ENCODE assay signal across 9 mouse cellular contexts in genomic region chr12:107715871-107716270, GRCm38 (mm10).
DNase-seq lines count a peak whose midpoint lies in the region.
"Had no signal": no experiment of that assay in that cellular context is flagged by ENCODE, and none has a peak within 500 bp of the region (broad histone marks: within the 10 kb centered on the region; RNA-seq: fewer than 3 reads in every experiment).

No protein-coding gene starts in this region.

- intact Hi-C loops in gastrocnemius, postnatal 14 days (cut with DNase I; ENCODE audit: low total_unique reads) = no loop called here

- DNase-seq in gastrocnemius, postnatal 10 days = peak; percentile 21
- DNase-seq in gastrocnemius, adult 8-10 months (ENCODE audit: low spot score in 2 of 2) = no peak
- DNase-seq in ovary, postnatal 36 days (ENCODE audit: low spot score) = peak; percentile 34
- DNase-seq in ovary, postnatal 14 days (ENCODE audit: low spot score) = no peak
- peak; percentile 27 for DNase-seq in gastrocnemius, postnatal 14 days
- peak; percentile 68 for DNase-seq in testis, postnatal 10 days (ENCODE audit: low spot score)
- no peak for DNase-seq in T-cell, adult 2 months (ENCODE audit: low spot score)
- DNase-seq: heart, adult 2 months; kidney, adult 8-10 months had no signal

Comparison
In these comparisons a context has a peak if more than half of its experiments do, and no peak if none do; other contexts are left out.
1. DNase-seq: peak in gastrocnemius, postnatal 10 days (single experiment), ovary, postnatal 36 days (single experiment), gastrocnemius, postnatal 14 days (single experiment) and testis, postnatal 10 days (single experiment); none in gastrocnemius, adult 8-10 months (0 of 2), ovary, postnatal 14 days (single experiment) and T-cell, adult 2 months (single experiment).